Mouse (Mus musculus) lung, postnatal 14 days (tissue): Measurements from ENCODE around the gene Tnfaip3.
A peak's percentile ranks its signal among the peaks of the same experiment; 100 is the strongest.

Experiments used
- DNase-seq: peaks from one replicate; pipeline ENCODE4 v3.0.0; 2021

The Tnfaip3 gene

DNA sequence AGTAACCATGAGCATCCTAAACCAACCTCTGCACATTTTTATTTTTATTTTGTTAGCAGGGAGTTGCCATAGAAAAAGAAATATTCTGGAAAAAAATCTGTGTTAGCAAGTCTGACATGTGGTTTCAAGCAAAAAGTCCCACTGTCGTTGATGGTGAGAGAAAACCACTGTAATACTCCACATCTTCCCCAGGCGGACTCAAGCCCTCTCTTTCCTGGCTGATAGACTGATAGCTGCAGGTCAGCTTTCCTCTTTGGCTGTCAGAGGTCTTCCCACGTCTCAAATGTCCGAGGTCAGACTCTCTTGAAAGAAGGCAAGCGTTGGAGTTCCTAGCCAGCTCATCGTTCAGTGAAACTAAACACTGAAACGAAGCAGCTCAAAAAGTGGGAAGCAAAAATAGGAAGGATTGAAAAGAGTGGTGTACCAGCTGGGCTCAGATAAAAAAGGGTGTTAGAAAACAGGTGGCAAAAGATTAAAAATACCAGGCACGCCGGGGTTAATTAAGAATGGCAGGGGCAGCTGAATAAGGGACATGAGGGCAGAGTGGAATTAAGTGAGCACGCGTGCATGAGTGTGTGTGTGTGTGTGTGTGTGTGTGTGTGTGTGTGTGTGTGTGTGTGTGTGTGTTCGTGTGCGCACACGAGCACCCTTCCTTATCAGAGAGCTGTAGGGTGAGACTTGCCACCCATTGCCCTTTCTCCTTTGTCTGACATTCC is 55.5 kb downstream of the Tnfaip3 start:
- no peak for DNase-seq

GRCm38 (mm10) chr10:18953706-18954071 is 61.8 kb downstream of the Tnfaip3 start:
- DNase-seq = peak; percentile 7

GRCm38 (mm10) chr10:18953011-18953705 is 62.3 kb downstream of the Tnfaip3 start:
- DNase-seq = no peak
